Mouse (Mus musculus) embryonic facial prominence, embryonic 14.5 days (tissue): ENCODE results near the gene Neurog1. TPM values are rescaled to one million over a fixed set of nuclear protein-coding genes. Genes with fewer than 3 reads are reported as not detected.
A peak's percentile ranks its signal among the peaks of the same experiment; 100 is the strongest.

Experiments used
- ATAC-seq: fragments of 200-750 bp; cut with Nextera tagmentation; 2 replicates; pipeline ENCODE4 v1.8.0; 2017; ENCODE audit warnings: low read depth, moderate number of reproducible peaks, moderate TSS enrichment
- DNase-seq: peaks from one replicate; pipeline ENCODE4 v3.0.0-alpha.2; 2015; ENCODE audit warnings: low spot score
- H3K27ac ChIP-seq: fragments of 300-500 bp; sonication (generic); replicated peaks from 2 replicates; pipeline ENCODE4 v1.5.1; 2014; ENCODE audit warnings: low read depth, mild to moderate bottlenecking, low read length, moderate library complexity
- H3K27me3 ChIP-seq: fragments of 300-500 bp; sonication (generic); replicated peaks from 2 replicates; pipeline ENCODE4 v1.6.1; 2014; ENCODE audit warnings: low read length; ENCODE audit not compliant: control insufficient read depth, insufficient read depth
- H3K36me3 ChIP-seq: fragments of 300-500 bp; sonication (generic); 2 replicates; pipeline ENCODE4 v1.6.1; 2014; ENCODE audit warnings: low read length, mixed read lengths; ENCODE audit not compliant: control insufficient read depth, insufficient read depth
- H3K4me1 ChIP-seq: fragments of 300-500 bp; sonication (generic); 2 replicates; pipeline ENCODE4 v1.6.1; 2014; ENCODE audit warnings: antibody characterized with exemption, low read length; ENCODE audit not compliant: control insufficient read depth, insufficient read depth
- H3K4me2 ChIP-seq: fragments of 300-500 bp; sonication (generic); 2 replicates; pipeline ENCODE4 v1.6.1; 2014; ENCODE audit warnings: low read depth, mild to moderate bottlenecking, low read length, moderate library complexity, mixed read lengths
- H3K4me3 ChIP-seq: fragments of 300-500 bp; sonication (generic); 2 replicates; pipeline ENCODE4 v1.5.1; 2014; ENCODE audit warnings: low read depth, mild to moderate bottlenecking, low read length
- H3K9ac ChIP-seq: fragments of 300-500 bp; sonication (generic); 2 replicates; pipeline ENCODE4 v1.6.1; 2014; ENCODE audit warnings: low read depth, mild to moderate bottlenecking, low read length, moderate library complexity, mixed read lengths
- H3K9me3 ChIP-seq: fragments of 300-500 bp; sonication (generic); 2 replicates; pipeline ENCODE4 v1.6.1; 2016; ENCODE audit warnings: low read length; ENCODE audit not compliant: control insufficient read depth
- WGBS: fragments of 180-500 bp; shearing (Covaris S2); extraction: QIAGEN DNeasy Blood & Tissue Kit; methylation state at CpG from one replicate; pipeline ENCODE4 v1.1.7; 2014; 5-methylcytosine and 5-hydroxymethylcytosine counted together
- polyA plus RNA-seq: library from polyadenylated mRNA; unstranded; fragments of >200 nt; fragmentation: Nextera tagmentation; extraction: Ambion mirVana; gene quantifications from 2 replicates; pipeline ENCODE4 v1.2.1, GENCODE M21; 2014

The Neurog1 gene
- polyA plus RNA-seq, 1 experiment from 2014 or later: 1.7 TPM

- no peak overlapping the region for H3K4me3 ChIP-seq
- no peak overlapping the region for H3K9ac ChIP-seq
- peaks cover 10% of the 10 kb centered on the region; the same call in 1 of the 2 replicates for H3K36me3 ChIP-seq
- ATAC-seq (no peak; the same call in 1 of the 2 replicates), DNase-seq (no peak)
- H3K4me1 ChIP-seq: peaks cover 8% of the 10 kb centered on the region
- H3K27me3 ChIP-seq: peaks cover 9% of the 10 kb centered on the region; the same call in 1 of the 2 replicates
- no peak overlapping the region for H3K27ac ChIP-seq
- no peak overlapping the region for H3K4me2 ChIP-seq
- no peaks in the 10 kb centered on the region for H3K9me3 ChIP-seq
- WGBS: 29% methylated on average over 4 of the region's 4 CpGs
These were observed 36.6 kb upstream of the Neurog1 start for GRCm38 (mm10) chr13:56288601-56289000.

- Histone ChIP-seq H3K27ac (no peak overlapping the region), H3K27me3 (peaks cover 2% of the 10 kb centered on the region; the same call in 1 of the 2 replicates), H3K36me3 (peaks cover 4% of the 10 kb centered on the region; the same call in 1 of the 2 replicates), H3K9me3 (no peaks in the 10 kb centered on the region), H3K9ac (no peak overlapping the region), H3K4me2 (no peak overlapping the region), H3K4me3 (no peak overlapping the region), H3K4me1 (peaks cover 8% of the 10 kb centered on the region)
- WGBS: 67% methylated on average over 9 of the region's 9 CpGs
- DNase-seq (no peak), ATAC-seq (no peak)
These were observed 35.1 kb upstream of the Neurog1 start for GRCm38 (mm10) chr13:56287091-56287490.

GRCm38 (mm10) chr13:56283321-56283720, 31.4 kb upstream of the Neurog1 start:
- no peak overlapping the region for H3K9ac ChIP-seq
- no peaks in the 10 kb centered on the region for H3K9me3 ChIP-seq
- no peak overlapping the region for H3K4me3 ChIP-seq
- no peaks in the 10 kb centered on the region for H3K27me3 ChIP-seq
- no peak overlapping the region for H3K4me2 ChIP-seq
- ATAC-seq (no peak), DNase-seq (no peak)
- H3K36me3 ChIP-seq: no peaks in the 10 kb centered on the region
- no peaks in the 10 kb centered on the region for H3K4me1 ChIP-seq
- no peak overlapping the region for H3K27ac ChIP-seq
- 83% methylated on average over 13 of the region's 13 CpGs for WGBS

GRCm38 (mm10) chr13:56280356-56280755, 28.4 kb upstream of the Neurog1 start:
- no peak overlapping the region for H3K4me3 ChIP-seq
- ATAC-seq (no peak), DNase-seq (no peak)
- H3K9ac ChIP-seq: no peak overlapping the region
- H3K36me3 ChIP-seq: no peaks in the 10 kb centered on the region
- no peak overlapping the region for H3K27ac ChIP-seq
- H3K27me3 ChIP-seq: no peaks in the 10 kb centered on the region
- no peak overlapping the region for H3K4me2 ChIP-seq
- H3K9me3 ChIP-seq: no peaks in the 10 kb centered on the region
- 83% methylated on average over 6 of the region's 6 CpGs for WGBS
- H3K4me1 ChIP-seq: no peaks in the 10 kb centered on the region

- Histone ChIP-seq H3K4me2 (no peak overlapping the region), H3K27me3 (no peaks in the 10 kb centered on the region), H3K9ac (no peak overlapping the region), H3K36me3 (no peaks in the 10 kb centered on the region), H3K4me1 (no peaks in the 10 kb centered on the region), H3K27ac (no peak overlapping the region), H3K4me3 (no peak overlapping the region), H3K9me3 (no peaks in the 10 kb centered on the region)
- 17% methylated on average over 8 of the region's 8 CpGs for WGBS
- peak; percentile 90 for ATAC-seq
- DNase-seq: peak; percentile 85
These were observed 27.5 kb upstream of the Neurog1 start for GRCm38 (mm10) chr13:56279439-56279838.

GRCm38 (mm10) chr13:56275171-56275570, 23.2 kb upstream of the Neurog1 start:
- Histone ChIP-seq H3K9ac (no peak overlapping the region), H3K27me3 (no peaks in the 10 kb centered on the region), H3K27ac (no peak overlapping the region), H3K4me2 (no peak overlapping the region), H3K4me3 (no peak overlapping the region), H3K36me3 (no peaks in the 10 kb centered on the region), H3K4me1 (no peaks in the 10 kb centered on the region), H3K9me3 (peaks cover 12% of the 10 kb centered on the region)
- WGBS: 50% methylated on average over 2 of the region's 2 CpGs
- DNase-seq (no peak), ATAC-seq (no peak)

GRCm38 (mm10) chr13:56270124-56270523, 18.2 kb upstream of the Neurog1 start:
- Histone ChIP-seq H3K36me3 (no peaks in the 10 kb centered on the region), H3K4me3 (no peak overlapping the region), H3K27me3 (no peaks in the 10 kb centered on the region), H3K27ac (no peak overlapping the region), H3K9me3 (peaks cover 12% of the 10 kb centered on the region), H3K4me1 (no peaks in the 10 kb centered on the region), H3K4me2 (no peak overlapping the region), H3K9ac (no peak overlapping the region)
- WGBS: 59% methylated on average over 13 of the region's 13 CpGs
- DNase-seq (no peak), ATAC-seq (no peak)

GRCm38 (mm10) chr13:56267396-56267795, 15.4 kb upstream of the Neurog1 start:
- 76% methylated on average over 4 of the region's 4 CpGs for WGBS

GRCm38 (mm10) chr13:56266435-56266834, 14.5 kb upstream of the Neurog1 start:
- peaks cover 24% of the 10 kb centered on the region for H3K27me3 ChIP-seq
- no peak overlapping the region for H3K4me3 ChIP-seq
- no peak overlapping the region for H3K4me2 ChIP-seq
- H3K9ac ChIP-seq: no peak overlapping the region
- peak; percentile 63 for DNase-seq
- 31% methylated on average over 8 of the region's 8 CpGs for WGBS
- peaks cover 4% of the 10 kb centered on the region for H3K9me3 ChIP-seq
- no peak for ATAC-seq
- H3K36me3 ChIP-seq: no peaks in the 10 kb centered on the region
- no peak overlapping the region for H3K27ac ChIP-seq
- no peaks in the 10 kb centered on the region for H3K4me1 ChIP-seq

More at GRCm38 (mm10) chr13:56267396-56267795, 15.4 kb upstream of the Neurog1 start:
- no peak overlapping the region for H3K4me3 ChIP-seq
- ATAC-seq (no peak), DNase-seq (no peak)
- H3K27ac ChIP-seq: no peak overlapping the region
- H3K27me3 ChIP-seq: peaks cover 14% of the 10 kb centered on the region
- H3K9me3 ChIP-seq: peaks cover 12% of the 10 kb centered on the region
- H3K4me1 ChIP-seq: no peaks in the 10 kb centered on the region
- no peaks in the 10 kb centered on the region for H3K36me3 ChIP-seq
- H3K4me2 ChIP-seq: no peak overlapping the region
- no peak overlapping the region for H3K9ac ChIP-seq
